Mouse (Mus musculus) adrenal gland, adult 18-20 months (tissue): Measurements from ENCODE around the gene Ndufb7. TPM values are rescaled to one million over a fixed set of nuclear protein-coding genes. Genes with fewer than 3 reads are reported as not detected.
"Not testable (repeated sequence)": the region's sequence is repeated elsewhere in the genome, so short reads cannot be mapped to it uniquely, and the experiment has no call there.

Experiments used
- DNase-seq, 2 experiments: peaks; one replicate each; pipeline ENCODE4 v3.0.0; 2021 to 2022; ENCODE audit warnings: low spot score in 2 of 2
- total RNA-seq, 2 experiments: library from RNA; stranded (reverse); gene quantifications; 1 replicate in 1 of 2; 2 replicates in 1 of 2; pipeline ENCODE4 v1.2.3; 2021

The Ndufb7 gene
- total RNA-seq, 2 experiments from 2014 or later: 220 to 282 TPM

- peak; percentile 1 to 24 for DNase-seq
Observed at GRCm38 (mm10) chr8:83575561-83576515, 9.4 kb downstream of the Ndufb7 start.

GRCm38 (mm10) chr8:83576516-83576895 is 10.0 kb downstream of the Ndufb7 start:
- DNase-seq: peak in 1 of 2 experiments; percentile 15

GRCm38 (mm10) chr8:83576921-83577320 is 10.4 kb downstream of the Ndufb7 start:
- DNase-seq: peak in 1 of 2 experiments; percentile 19

GRCm38 (mm10) chr8:83577384-83577791 is 10.9 kb downstream of the Ndufb7 start:
- peak; percentile 32 to 53 for DNase-seq

GRCm38 (mm10) chr8:83578131-83579055 is 11.9 kb downstream of the Ndufb7 start:
- DNase-seq: peak; percentile 17 to 19

- no peak for DNase-seq
Observed at GRCm38 (mm10) chr8:83579676-83580075, 13.2 kb downstream of the Ndufb7 start.

GRCm38 (mm10) chr8:83580826-83581225 is 14.4 kb downstream of the Ndufb7 start:
- DNase-seq: peak in 1 of 2 experiments; percentile 13

GRCm38 (mm10) chr8:83582226-83582625 is 15.8 kb downstream of the Ndufb7 start:
- peak in 1 of 2 experiments; percentile 17 for DNase-seq

GRCm38 (mm10) chr8:83583236-83583635 is 16.8 kb downstream of the Ndufb7 start:
- no peak for DNase-seq

GRCm38 (mm10) chr8:83584771-83585170 is 18.3 kb downstream of the Ndufb7 start:
- DNase-seq: no peak

- DNase-seq: no peak
Observed at GRCm38 (mm10) chr8:83585333-83585732, 18.9 kb downstream of the Ndufb7 start.

- DNase-seq: no peak
Observed at GRCm38 (mm10) chr8:83587644-83588043, 21.2 kb downstream of the Ndufb7 start.

GRCm38 (mm10) chr8:83588886-83589285 is 22.4 kb downstream of the Ndufb7 start:
- DNase-seq: no peak

- DNase-seq: no peak
Observed at GRCm38 (mm10) chr8:83590488-83591023, 24.1 kb downstream of the Ndufb7 start.

GRCm38 (mm10) chr8:83592682-83593081 is 26.2 kb downstream of the Ndufb7 start:
- no peak for DNase-seq

- DNase-seq: no peak
Observed at GRCm38 (mm10) chr8:83593325-83594166, 27.1 kb downstream of the Ndufb7 start.

- DNase-seq: peak; percentile 89
Observed at GRCm38 (mm10) chr8:83594167-83595049, 27.9 kb downstream of the Ndufb7 start.

GRCm38 (mm10) chr8:83595050-83595345 is 28.5 kb downstream of the Ndufb7 start:
- DNase-seq: not testable (repeated sequence)

GRCm38 (mm10) chr8:83596369-83596768 is 29.9 kb downstream of the Ndufb7 start:
- DNase-seq: no peak
